Mouse (Mus musculus): ENCODE data around the gene Nipal3. TPM values are rescaled to one million over a fixed set of nuclear protein-coding genes. Genes with fewer than 3 reads are reported as not detected.

Gene Nipal3
- 10 to 100 TPM; 25.3 to 28.0 TPM for total RNA-seq (2021)

DNA sequence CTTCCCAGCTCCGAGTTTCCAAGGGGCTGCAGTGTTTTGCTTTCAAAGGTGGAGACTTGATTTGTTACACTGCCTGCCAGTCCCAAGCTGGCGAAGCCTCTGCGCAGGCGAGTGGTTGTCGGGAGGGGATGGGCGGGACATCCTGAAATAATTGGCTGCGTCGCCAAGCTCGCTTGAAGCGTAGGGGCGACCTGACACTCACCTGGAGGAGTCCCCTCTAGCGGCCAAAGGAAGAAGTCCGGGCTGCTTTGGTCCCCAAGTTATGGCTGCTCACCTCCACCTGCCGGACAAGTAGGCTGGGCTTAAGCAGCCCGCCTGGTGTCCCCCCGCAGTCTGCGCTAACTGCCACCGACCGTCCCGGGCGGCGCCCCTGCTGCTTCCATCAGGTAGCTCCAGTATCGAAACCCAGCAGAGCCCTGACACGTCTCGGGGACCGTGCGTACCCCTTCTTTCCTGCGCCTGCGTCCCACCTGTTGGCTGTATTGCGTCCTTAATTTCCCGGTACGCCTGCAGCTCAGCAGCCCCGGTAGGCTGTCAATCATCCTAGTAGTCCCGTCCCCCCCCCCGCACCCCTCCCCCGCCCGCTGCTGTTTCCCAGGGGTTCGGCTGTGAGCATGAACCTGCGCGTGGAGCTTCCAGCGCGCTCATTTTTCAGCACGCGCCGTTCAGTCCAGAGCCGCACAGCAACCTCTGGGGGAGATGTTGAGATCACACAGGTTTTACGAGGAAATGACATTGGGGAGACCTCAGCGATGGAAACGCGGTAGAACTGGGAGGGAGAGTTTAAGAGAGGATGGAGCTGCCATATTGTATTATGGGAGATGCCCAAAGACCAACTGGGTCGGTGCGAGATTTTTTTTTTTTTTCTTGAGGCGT, at the start of gene Nipal3, which contains the start of gene Stpg1:
Gene Nipal3 (minus strand): TSS at position 518 of the 876 bp plus-strand sequence.
Gene Stpg1 (plus strand): TSS at position 270 of the 876 bp plus-strand sequence.
- intact Hi-C loops (cut with DNase I): loop anchor here (5.0 kb wide), 1 partner anchor 112 kb away; no protein-coding TSS in a partner anchor

DNA sequence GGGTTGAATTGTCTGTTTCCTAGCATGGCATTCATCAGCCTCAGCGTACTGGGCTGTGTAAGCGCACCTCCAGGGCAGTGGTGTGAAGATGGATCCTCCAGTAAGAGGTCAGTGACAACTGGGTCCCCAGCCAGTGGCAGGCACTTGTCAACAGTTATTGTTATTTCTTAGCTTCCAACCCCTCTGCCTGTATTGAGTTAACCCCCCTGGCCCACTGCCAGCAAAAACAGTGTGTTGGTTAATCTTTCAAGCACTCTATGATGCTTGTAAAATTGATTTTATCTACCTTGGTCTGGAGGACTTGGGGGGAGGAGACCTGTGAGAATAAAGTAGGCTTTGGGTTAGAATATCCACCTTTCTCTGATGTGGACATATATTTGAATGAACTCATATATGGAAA, 49.4 kb upstream of the Nipal3 start:
- no peak for DNase-seq
- intact Hi-C loops (cut with DNase I): no loop called here

More for the DNA sequence above, at the start of gene Nipal3, which contains the start of gene Stpg1:
- DNase-seq: peak; percentile 93 to 95

DNA sequence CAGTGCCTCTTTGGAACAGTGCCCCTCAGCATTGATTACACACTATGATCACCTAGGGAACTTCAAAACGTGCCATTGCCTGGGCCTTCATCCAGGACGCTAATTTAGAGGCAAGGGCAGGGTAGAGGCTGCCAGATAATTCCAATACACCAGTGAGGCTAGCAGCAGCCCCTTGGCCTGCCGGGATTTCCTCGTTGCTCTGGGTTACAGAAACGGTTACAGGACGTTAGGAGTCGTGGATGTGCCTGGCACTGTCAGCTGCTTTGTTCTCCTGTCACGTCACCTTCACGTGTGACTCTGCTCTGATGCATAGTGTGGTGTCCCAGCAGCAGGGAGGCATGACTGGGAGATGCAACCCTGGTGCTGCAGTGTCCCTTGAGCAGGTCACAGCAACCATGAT, 45.2 kb upstream of the Nipal3 start:
- no peak for DNase-seq
- intact Hi-C loops (cut with DNase I): no loop called here

DNA sequence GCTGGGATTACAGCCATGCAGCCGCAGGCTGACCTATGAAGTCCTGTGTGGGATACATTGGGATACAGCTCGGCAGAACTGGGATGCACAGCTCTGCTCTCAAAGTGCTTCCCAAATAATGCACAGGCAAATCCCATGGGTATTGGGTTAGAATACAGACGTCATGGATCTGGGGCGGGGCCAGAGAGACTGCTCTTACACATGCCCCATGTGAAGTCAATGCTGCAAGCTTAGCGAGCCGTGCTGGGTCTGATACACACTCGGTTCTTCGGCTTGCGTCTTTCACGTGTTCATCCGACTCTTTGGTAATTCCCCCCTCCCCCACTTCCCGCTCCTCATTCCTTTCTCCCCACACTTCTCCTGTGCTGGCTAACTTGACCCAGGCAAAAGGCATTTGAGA, 44.2 kb upstream of the Nipal3 start:
- intact Hi-C loops (cut with DNase I): no loop called here
- no peak for DNase-seq

DNA sequence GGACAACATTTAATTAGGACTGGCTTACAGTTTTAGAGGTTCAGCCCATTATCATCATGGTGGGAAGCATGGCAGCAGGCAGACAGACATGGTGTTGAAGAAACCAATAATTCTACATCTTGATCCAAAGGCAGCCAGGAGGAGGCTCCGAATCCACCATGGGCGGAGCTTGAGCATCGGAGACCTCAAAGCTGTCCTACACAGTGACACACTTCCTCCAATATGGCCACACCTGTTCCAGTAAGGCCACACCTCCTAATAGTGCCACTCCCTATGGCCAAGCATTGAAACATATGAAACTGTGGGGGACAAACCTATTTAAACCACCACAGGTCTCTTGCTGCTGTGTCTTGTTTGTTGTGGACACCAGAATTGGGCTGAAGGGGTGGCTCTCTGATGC, 40.2 kb upstream of the Nipal3 start:
- intact Hi-C loops (cut with DNase I): no loop called here
- DNase-seq: no peak

DNA sequence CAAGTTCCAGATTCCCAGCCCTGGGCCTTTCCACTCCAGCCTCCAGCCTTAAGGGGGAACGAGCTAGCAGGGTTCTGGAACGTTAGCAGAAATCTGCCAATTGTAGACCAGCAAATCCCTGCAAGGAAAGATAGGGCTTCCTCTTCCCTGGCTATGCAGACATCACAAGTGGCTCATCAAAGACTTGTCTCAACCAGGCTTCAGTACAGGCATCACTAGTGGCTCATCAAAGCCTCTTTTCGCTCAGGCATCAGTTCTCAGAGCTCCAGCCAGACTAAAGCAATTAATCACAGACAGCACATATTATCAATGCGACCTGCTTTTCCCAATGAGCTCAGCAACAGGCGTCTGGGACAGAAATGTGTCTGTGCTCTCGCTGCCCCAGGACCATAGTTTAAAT, 38.2 kb upstream of the Nipal3 start:
- no peak for DNase-seq
- intact Hi-C loops (cut with DNase I): no loop called here

DNA sequence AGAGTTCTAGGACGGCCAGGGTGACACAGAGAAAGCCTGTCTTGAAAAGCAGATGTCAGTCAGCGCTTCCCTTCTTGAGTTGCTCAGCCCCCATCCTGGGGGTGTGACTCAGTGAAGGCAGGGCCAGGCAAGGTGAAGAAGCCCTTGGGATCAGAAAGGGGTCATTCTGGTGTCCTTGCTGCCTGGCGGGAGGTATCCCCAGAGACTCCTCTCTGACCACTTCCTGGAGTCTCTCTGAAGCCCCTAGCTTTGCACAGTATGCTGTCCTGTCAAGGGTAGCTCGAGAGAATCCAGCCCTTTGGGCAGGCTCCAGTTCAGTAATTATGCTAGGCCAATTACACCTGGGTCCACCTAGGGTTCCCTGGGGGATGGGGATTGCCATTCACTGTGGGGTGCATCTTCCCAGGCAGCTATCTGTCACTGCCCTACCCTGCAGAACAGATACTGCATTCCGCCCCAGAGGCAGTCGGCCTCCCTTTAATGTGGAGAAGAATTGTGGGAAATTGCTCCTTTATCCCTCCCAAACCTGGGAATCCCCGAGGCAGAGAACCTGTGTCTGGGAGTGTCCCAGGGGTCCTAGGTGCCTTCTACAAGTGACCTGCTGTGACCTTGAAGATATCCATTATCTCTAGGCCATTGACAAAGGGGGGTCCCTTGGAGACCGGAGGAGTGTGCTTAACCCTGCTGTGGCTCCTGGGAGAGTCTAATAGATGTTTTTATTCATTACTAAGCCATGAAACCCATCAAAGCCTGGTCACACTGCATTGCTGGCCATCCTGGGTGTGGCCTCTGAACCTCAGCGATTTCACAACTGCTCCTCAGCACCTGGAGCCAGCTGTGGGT, 37.2 kb upstream of the Nipal3 start:
- DNase-seq: no peak
- intact Hi-C loops (cut with DNase I): no loop called here

DNA sequence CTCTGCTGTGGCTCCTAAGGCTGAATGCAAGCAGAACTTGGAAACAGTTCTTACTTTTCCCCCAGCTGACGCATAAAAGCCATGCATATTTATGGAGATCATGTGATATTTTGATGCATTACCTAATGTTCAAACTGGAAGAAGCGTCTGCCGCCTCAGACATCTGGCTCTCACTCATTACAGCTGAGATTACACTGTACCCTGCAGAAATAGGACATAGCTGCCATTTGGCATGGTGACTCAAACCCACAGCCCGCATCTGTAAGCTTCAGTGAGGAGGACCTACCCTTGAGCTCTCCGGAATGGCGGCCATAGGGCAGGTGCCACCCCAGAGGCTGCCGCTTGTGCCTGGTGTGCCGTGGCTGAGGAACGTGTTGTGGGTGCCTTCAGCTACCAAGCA, 36.4 kb upstream of the Nipal3 start:
- intact Hi-C loops (cut with DNase I): no loop called here
- DNase-seq: no peak

DNA sequence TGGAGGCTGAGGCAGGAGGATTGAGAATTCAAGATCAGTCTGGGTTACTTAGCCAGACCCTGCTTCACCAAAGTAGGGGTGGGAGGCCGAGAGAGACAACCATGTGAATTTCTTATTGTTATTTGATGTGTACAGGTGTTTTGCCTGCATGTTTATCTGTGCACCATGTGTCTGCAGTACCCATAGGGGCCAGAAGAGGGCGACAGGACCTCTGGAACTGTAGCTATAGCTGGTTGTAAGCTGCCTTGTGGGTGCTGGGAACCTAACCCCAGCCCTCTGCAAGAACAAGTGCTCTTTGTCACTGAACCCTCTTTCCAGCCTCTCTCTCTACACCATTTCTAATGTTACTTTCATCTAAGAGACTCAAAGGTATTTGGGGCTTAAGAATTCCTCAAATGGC, 35.4 kb upstream of the Nipal3 start:
- DNase-seq: no peak
- intact Hi-C loops (cut with DNase I): no loop called here

DNA sequence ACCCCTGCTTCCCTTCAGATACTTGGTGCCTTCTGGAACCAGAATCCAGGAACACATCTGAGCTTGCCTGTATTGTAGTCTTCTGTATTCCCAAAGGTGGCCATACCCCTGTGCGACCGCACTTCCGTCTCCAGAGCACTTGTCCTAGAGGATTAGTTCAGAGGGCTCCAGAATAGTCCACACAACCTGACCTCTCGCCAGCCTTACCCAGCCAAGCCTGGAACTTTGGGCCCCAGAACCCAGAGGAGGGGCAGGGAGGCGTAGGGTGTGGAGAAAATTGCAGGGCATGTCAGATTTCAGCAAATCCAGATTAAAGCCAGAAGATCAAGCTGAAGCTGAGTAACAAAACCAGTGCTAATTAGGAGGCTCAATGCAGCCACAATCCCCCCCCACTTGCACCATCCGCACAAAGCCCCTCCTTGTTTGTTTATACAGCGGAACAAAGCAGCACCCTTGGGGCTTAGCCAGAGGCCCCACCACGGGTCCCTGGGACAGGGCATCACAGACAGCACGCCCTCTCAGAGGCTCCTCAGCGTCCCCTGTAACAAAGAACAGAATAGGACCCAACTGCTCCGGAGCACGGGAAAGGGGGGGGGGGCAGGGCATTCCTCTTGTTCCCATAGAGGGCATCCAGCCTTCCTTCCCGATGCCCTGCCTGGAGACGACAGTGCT, 31.3 kb upstream of the Nipal3 start:
- no peak for DNase-seq
- intact Hi-C loops (cut with DNase I): no loop called here

DNA sequence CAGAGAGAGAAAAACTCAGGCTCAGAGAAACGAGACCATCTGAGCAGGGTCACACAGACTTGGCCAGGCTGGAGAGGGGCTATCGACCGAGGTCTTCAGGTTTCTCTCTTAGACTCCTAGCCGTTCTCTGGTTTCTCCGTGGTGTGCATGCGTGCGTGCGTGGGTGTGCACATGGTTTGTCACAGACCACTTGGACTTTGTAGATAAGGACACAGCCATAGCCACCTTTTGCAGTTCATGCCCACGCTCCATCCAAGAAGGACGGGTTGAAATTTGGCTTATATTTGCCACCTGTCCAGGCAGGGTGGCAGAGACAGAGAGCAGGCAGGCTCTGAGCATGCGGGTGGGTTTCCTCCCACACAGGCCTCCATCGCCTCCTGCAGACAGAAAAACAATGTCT, 30.2 kb upstream of the Nipal3 start:
- intact Hi-C loops (cut with DNase I): no loop called here
- DNase-seq: no peak

DNA sequence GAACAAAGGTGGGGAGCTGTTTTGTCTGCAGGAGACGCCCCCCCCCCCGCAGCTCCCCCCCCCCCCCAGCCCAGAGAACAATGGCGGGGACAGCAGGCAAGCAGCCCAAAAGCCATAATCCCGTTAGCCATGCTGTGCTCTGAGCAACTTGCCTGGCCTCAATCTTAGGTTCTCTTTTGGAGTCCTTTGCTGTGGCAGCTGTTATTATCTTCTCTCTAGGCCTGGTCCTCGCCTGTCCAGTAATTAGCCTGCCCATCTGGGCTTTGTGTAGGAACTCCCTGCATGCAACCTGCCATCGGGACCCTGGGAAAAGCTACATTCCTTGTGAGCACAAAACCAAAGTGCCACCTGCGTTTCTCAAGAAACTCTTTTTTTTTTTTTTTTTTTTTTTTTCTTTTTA, 29.1 kb upstream of the Nipal3 start:
- no peak for DNase-seq
- intact Hi-C loops (cut with DNase I): no loop called here

DNA sequence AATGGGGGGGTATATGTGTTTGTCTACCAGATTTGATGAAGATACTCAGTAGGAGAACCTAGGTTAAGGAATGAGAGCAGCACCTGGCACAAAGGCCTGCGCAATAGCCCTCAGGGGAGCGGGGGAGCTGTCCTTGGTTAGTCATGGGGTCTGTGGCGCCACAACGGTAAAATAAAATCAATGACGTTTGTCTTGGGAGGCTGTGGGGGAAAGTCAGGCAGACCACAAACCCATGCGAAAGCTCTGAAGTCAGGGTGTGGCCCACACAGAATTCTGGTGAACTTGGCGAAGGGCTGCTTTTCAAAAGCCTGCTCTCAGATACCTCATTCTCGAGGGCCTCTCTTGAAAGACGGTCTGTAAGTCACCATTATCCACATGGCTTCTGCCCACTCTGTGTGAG, 25.6 kb upstream of the Nipal3 start:
- intact Hi-C loops (cut with DNase I): no loop called here
- DNase-seq: no peak

DNA sequence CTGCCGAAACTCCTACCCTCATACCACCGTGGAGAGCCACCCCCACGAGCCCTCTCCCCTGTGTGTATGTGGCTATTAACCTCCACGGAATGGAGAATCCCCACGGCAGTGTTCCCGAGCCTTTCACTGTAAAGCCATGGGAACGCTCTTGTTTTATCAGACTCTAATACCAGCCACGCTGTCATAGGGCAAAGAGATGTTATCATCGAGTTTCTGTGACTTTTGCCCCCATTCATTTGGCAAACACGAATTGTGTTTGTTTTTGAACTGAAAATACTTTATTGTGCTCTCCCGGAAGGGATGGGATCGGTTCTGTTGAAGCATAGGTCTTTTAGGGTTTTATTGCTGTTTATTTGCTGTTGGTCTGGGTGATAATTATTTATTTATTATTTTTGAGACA, 23.3 kb upstream of the Nipal3 start:
- DNase-seq: no peak
- intact Hi-C loops (cut with DNase I): no loop called here

DNA sequence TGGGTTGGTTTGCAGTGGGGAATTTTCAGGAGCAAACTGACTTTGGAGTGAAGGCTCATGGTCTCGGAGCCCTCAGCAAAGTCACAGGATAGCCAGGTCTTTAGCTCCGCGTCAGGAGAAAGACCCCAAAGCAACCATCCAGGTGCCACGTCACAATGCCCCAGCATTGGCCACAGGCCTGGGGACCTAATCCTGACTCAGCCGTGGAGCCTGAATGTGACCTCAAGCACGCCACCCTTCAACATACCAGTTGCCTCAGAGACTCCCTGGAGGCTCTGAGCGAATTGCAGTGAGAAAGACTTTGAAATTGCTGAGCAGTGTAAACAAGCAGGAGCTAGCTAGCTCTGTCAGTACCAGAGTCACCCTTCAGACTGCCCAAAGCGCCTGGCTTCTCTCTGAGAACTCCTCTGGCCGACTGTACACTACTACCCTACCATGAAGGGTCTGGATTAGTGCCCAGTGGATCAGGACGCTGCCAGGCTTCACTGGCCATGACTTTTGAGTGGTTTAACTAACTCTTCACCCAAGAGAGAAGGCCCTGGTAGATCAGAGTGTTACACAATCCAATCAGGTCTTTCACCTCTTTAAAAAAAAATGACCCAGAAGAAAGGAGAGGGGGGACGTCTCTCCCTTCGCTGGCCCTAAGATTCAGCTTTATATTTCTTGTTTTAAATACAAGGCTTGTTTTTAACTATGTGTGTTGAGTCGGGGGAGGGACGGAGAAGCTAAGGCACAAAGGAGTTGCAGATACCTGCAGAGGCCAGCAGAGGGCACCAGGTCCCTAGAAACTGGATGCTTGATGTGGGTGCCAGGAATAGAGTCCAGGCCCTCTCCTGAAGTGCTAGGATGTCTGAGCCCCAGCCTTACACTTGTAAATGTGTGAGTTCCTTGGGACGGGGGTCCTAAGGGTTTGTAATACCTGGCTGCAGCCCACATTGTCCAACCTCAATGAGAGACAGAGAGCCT, 21.8 kb upstream of the Nipal3 start:
- intact Hi-C loops (cut with DNase I): loop anchor here (1.0 to 2.0 kb wide), 2 partner anchors 74 to 149 kb away; no protein-coding TSS in a partner anchor
- DNase-seq: peak; percentile 56 to 77

DNA sequence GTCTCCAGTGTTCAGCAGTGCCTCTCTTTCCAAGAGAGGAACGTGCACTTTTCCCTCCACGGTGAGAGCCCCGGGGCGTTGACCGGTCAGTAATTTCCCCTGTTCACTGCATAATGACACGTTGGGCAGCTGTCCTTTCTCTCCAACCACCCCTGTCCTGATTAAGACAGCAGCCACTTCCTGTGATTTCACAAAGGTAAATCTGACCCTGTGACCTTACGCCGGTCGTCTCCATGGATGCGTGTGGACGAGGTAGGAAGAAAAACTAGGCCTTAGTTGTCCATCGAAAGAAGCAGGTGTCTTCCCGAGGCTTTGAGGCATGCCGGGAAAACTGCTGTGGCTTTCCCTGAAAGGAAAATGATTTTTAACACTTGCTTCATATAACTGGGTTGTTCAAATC, 20.1 kb upstream of the Nipal3 start:
- intact Hi-C loops (cut with DNase I): no loop called here
- no peak for DNase-seq

DNA sequence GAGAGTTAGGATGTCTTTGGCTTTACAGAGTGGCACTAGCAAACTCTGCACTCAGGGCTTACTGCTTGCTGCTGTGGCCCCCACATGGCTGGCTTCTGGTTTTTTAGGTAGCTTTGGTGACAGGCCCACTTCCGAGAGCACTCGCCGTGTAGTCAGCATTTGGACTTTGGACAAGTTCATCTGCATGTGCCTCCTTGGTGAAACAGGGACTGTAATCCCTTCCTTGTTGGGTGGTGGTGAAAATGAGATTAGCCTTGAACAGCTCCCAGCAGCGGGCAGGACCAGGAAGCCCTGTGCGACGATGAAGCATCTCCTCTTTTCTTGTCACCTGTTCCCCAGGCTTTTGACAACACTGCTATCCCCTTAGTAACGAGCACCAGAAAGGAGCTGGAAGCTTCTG, 19.0 kb upstream of the Nipal3 start:
- intact Hi-C loops (cut with DNase I): no loop called here
- DNase-seq: no peak

DNA sequence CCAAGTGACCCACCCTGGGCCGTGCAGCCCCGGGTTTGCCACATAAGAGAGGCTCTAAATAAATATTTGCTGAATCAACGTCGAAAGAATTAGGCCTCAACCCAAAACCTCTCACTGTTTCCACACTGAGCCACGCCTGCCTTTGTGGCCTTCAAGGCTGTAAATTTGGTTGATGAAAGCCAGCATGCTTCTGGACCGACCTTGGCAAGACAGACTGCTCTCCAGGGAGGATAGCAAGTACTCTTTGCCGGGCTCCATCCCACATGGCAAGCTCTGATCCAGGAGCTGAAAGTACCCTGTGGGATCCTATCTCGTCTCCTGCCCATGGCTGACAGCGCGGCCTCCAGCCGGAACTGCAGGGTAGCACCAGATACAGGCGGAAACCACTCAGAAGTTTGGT, 14.7 kb upstream of the Nipal3 start:
- intact Hi-C loops (cut with DNase I): no loop called here
- no peak for DNase-seq

DNA sequence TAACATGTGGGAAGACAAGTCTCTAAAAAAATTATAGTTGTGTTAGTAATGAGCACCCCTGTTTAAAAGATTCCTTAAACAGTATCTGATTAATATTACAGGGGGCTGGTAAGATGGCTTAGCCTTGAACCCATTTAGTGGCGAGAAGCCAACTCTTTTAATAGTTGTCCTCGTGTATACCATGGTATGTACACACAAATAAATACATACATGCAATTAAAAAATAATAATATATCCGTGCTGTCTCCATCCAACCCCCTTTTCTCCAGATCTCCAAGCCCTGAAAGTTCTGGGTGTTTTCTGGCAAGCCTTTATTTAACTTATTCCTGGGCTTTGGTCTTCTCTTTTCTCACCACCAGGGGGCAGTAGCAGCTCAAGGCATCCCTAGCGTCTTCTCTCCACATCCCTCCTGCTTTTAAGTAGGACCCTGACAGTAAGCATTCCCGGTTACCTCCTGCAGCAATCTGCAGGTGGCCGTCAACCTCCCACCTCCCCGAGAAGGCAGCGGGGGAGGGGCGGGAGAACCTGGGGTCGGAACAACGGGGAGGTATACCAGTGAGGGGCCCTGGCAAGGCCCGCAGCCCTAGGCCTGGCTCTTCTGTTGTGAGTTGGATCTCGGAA, 13.7 kb upstream of the Nipal3 start:
- intact Hi-C loops (cut with DNase I): loop anchor here (1.0 kb wide), 1 partner anchor 159 kb away; no protein-coding TSS in a partner anchor
- DNase-seq: peak; percentile 77 to 87
